Mouse (Mus musculus) myocyte (in vitro differentiated cells): ENCODE results near the gene 1700122O11Rik. TPM values are rescaled to one million over a fixed set of nuclear protein-coding genes. Genes with fewer than 3 reads are reported as not detected.

Source experiments
- H3K27me3 ChIP-seq: one replicate; pipeline ENCODE4 v1.6.1; 2011; ENCODE audit not compliant: control insufficient read depth, insufficient read depth, insufficient read length
- H3K36me3 ChIP-seq: one replicate; pipeline ENCODE4 v1.6.1; 2011; ENCODE audit not compliant: control insufficient read depth, insufficient read depth
- H3K4me2 ChIP-seq: one replicate; pipeline ENCODE4 v1.6.1; 2011; ENCODE audit warnings: low read depth, control low read depth
- H3K4me3 ChIP-seq: one replicate; pipeline ENCODE4 v1.5.1; 2011; ENCODE audit warnings: mild to moderate bottlenecking, control low read depth, moderate library complexity
- H3K79me2 ChIP-seq: one replicate; pipeline ENCODE4 v1.6.1; 2011; ENCODE audit not compliant: control insufficient read depth, insufficient read depth
- H3ac ChIP-seq: one replicate; pipeline ENCODE4 v1.6.1; 2011; ENCODE audit not compliant: control insufficient read depth, insufficient read length
- CEBPB ChIP-seq: IDR thresholded peaks from 2 replicates; pipeline ENCODE4 v1.6.1; 2011; ENCODE audit warnings: mild to moderate bottlenecking, moderate library complexity; ENCODE audit not compliant: poor library complexity, insufficient read depth, severe bottlenecking
- E2F4 ChIP-seq: IDR thresholded peaks from one replicate; pipeline ENCODE4 v1.6.1; 2011; ENCODE audit warnings: mild to moderate bottlenecking, control low read depth, moderate library complexity; ENCODE audit not compliant: insufficient read depth
- MAX ChIP-seq: IDR thresholded peaks from one replicate; pipeline ENCODE4 v1.6.1; 2011; ENCODE audit warnings: low read depth, mild to moderate bottlenecking, control low read depth
- MYOD1 ChIP-seq, 3 experiments: IDR thresholded peaks; one replicate each; pipeline ENCODE4 v1.6.1; 2011; ENCODE audit warnings: control low read depth in 2 of 3, low read depth in 2 of 3, mild to moderate bottlenecking in 2 of 3, moderate library complexity in 1 of 3; ENCODE audit not compliant: insufficient read length in 2 of 3, control insufficient read depth in 1 of 3
- MYOG ChIP-seq, 3 experiments: IDR thresholded peaks; one replicate each; pipeline ENCODE4 v1.6.1; 2011; ENCODE audit warnings: control low read depth in 2 of 3, low read depth in 2 of 3, mild to moderate bottlenecking in 2 of 3; ENCODE audit not compliant: insufficient read length in 2 of 3, control insufficient read depth in 1 of 3, insufficient read depth in 1 of 3
- POLR2A ChIP-seq: IDR thresholded peaks from one replicate; pipeline ENCODE4 v1.6.1; 2011; ENCODE audit warnings: low read depth, mild to moderate bottlenecking, control low read depth, moderate library complexity; ENCODE audit not compliant: insufficient read length
- POLR2AphosphoS2 ChIP-seq: IDR thresholded peaks from one replicate; pipeline ENCODE4 v1.6.1; 2011; ENCODE audit warnings: low read depth, control low read depth; ENCODE audit not compliant: insufficient read length
- REST ChIP-seq: IDR thresholded peaks from one replicate; pipeline ENCODE4 v1.6.1; 2011; ENCODE audit warnings: mild to moderate bottlenecking, control low read depth, moderate library complexity; ENCODE audit not compliant: insufficient read depth, insufficient read length
- SRF ChIP-seq: IDR thresholded peaks from one replicate; pipeline ENCODE4 v1.6.1; 2011; ENCODE audit warnings: low read depth; ENCODE audit not compliant: control insufficient read depth, insufficient read length
- TCF12 ChIP-seq: IDR thresholded peaks from one replicate; pipeline ENCODE4 v1.6.1; 2011; ENCODE audit warnings: mild to moderate bottlenecking, control low read depth; ENCODE audit not compliant: poor library complexity, insufficient read depth, severe bottlenecking
- TCF3 ChIP-seq: IDR thresholded peaks from one replicate; pipeline ENCODE4 v1.6.1; 2011; ENCODE audit warnings: low read depth, control low read depth; ENCODE audit not compliant: insufficient read length
- USF1 ChIP-seq: IDR thresholded peaks from one replicate; pipeline ENCODE4 v1.6.1; 2011; ENCODE audit warnings: low read depth, mild to moderate bottlenecking, control low read depth, moderate library complexity
- polyA plus RNA-seq: library from polyadenylated mRNA; unstranded; fragments of >200 nt; fragmentation: generic; extraction: Trizol; gene quantifications from one replicate; pipeline ENCODE4 v1.2.1, GENCODE M21; 2012; ENCODE audit warnings: missing spikeins

Gene 1700122O11Rik
- polyA plus RNA-seq, 1 experiment: not detected

- no peak for TF ChIP-seq TCF3
- TF ChIP-seq USF1: no peak
- TF ChIP-seq MAX: no peak
- TF ChIP-seq MYOD1 (IDR thresholded peaks at IDR 0.05; ENCODE audit: control insufficient read depth in 1 of 3, insufficient read length in 2 of 3, low read depth in 2 of 3): no peak
- TF ChIP-seq MYOG (IDR thresholded peaks at IDR 0.05; ENCODE audit: control insufficient read depth in 1 of 3, insufficient read depth in 1 of 3, insufficient read length in 2 of 3, low read depth in 2 of 3): no peak
- TF ChIP-seq SRF: no peak
- no peak for TF ChIP-seq POLR2A
- no peak for TF ChIP-seq E2F4
- TF ChIP-seq CEBPB: no peak
- no peak for TF ChIP-seq POLR2AphosphoS2
- TF ChIP-seq TCF12: no peak
- TF ChIP-seq REST: no peak
- no peaks in the 10 kb centered on the region for H3K36me3 ChIP-seq
- H3K27me3 ChIP-seq: peaks cover 39% of the 10 kb centered on the region
- H3K79me2 ChIP-seq: no peaks in the 10 kb centered on the region
- no peak overlapping the region for H3K4me2 ChIP-seq
- no peak overlapping the region for H3ac ChIP-seq
- H3K4me3 ChIP-seq: no peak overlapping the region
Measured at GRCm38 (mm10) chr17:48052338-48053067, 14.4 kb upstream of the 1700122O11Rik start.

- Histone ChIP-seq H3K79me2 (no peaks in the 10 kb centered on the region), H3ac (no peak overlapping the region), H3K4me2 (no peak overlapping the region), H3K4me3 (no peak overlapping the region), H3K36me3 (no peaks in the 10 kb centered on the region), H3K27me3 (peaks cover 32% of the 10 kb centered on the region)
- TF ChIP-seq E2F4 (no peak), USF1 (no peak), SRF (no peak), MYOG (IDR thresholded peaks at IDR 0.05; ENCODE audit: control insufficient read depth in 1 of 3, insufficient read depth in 1 of 3, insufficient read length in 2 of 3, low read depth in 2 of 3) (no peak), MYOD1 (IDR thresholded peaks at IDR 0.05; ENCODE audit: control insufficient read depth in 1 of 3, insufficient read length in 2 of 3, low read depth in 2 of 3) (no peak), REST (no peak), TCF12 (no peak), MAX (no peak), POLR2AphosphoS2 (no peak)
Measured at GRCm38 (mm10) chr17:48051638-48052337, 13.7 kb upstream of the 1700122O11Rik start.

- Histone ChIP-seq H3K27me3 (peaks cover 21% of the 10 kb centered on the region), H3K4me2 (no peak overlapping the region), H3K79me2 (no peaks in the 10 kb centered on the region), H3K36me3 (no peaks in the 10 kb centered on the region), H3ac (no peak overlapping the region), H3K4me3 (no peak overlapping the region)
- no peak for TF ChIP-seq E2F4
- no peak for TF ChIP-seq TCF12
- TF ChIP-seq POLR2A: no peak
- no peak for TF ChIP-seq CEBPB
- TF ChIP-seq POLR2AphosphoS2: no peak
- TF ChIP-seq TCF3: no peak
- no peak for TF ChIP-seq REST
- no peak for TF ChIP-seq SRF
- no peak for TF ChIP-seq USF1
- no peak for TF ChIP-seq MAX
- no peak for TF ChIP-seq MYOD1 (IDR thresholded peaks at IDR 0.05; ENCODE audit: control insufficient read depth in 1 of 3, insufficient read length in 2 of 3, low read depth in 2 of 3)
Measured at GRCm38 (mm10) chr17:48045631-48046030, 7.5 kb upstream of the 1700122O11Rik start.

- no peaks in the 10 kb centered on the region for H3K79me2 ChIP-seq
- peaks cover 6% of the 10 kb centered on the region for H3K27me3 ChIP-seq
- H3ac ChIP-seq: no peak overlapping the region
- no peak overlapping the region for H3K4me3 ChIP-seq
- H3K4me2 ChIP-seq: no peak overlapping the region
- no peak for TF ChIP-seq MYOG (IDR thresholded peaks at IDR 0.05; ENCODE audit: control insufficient read depth in 1 of 3, insufficient read depth in 1 of 3, insufficient read length in 2 of 3, low read depth in 2 of 3)
- TF ChIP-seq SRF: no peak
- TF ChIP-seq E2F4: no peak
- TF ChIP-seq TCF3: no peak
- no peak for TF ChIP-seq MAX
- TF ChIP-seq USF1: no peak
- no peak for TF ChIP-seq CEBPB
- TF ChIP-seq POLR2AphosphoS2: no peak
- TF ChIP-seq MYOD1 (IDR thresholded peaks at IDR 0.05; ENCODE audit: control insufficient read depth in 1 of 3, insufficient read length in 2 of 3, low read depth in 2 of 3): no peak
- TF ChIP-seq POLR2A: no peak
- TF ChIP-seq TCF12: no peak
- TF ChIP-seq REST: no peak
- H3K36me3 ChIP-seq: no peaks in the 10 kb centered on the region
Measured at GRCm38 (mm10) chr17:48043154-48043880, 5.2 kb upstream of the 1700122O11Rik start.
